Mouse (Mus musculus) kidney, adult 18-20 months (tissue): ENCODE measurements around the gene Aplp2.

Experiments
- DNase-seq: peaks from one replicate; pipeline ENCODE4 v3.0.0; 2021

Gene Aplp2

GRCm38 (mm10) chr9:31223475-31223874 is 11.9 kb upstream of the Aplp2 start:
- no peak for DNase-seq

GRCm38 (mm10) chr9:31221170-31221569 is 9.6 kb upstream of the Aplp2 start:
- DNase-seq = no peak

GRCm38 (mm10) chr9:31217631-31218380 is 6.2 kb upstream of the Aplp2 start:
- DNase-seq = no peak

- DNase-seq = peak; percentile 30
Measured at GRCm38 (mm10) chr9:31212500-31213008, 939 bp upstream of the Aplp2 start.

- peak; percentile 72 for DNase-seq
Measured at GRCm38 (mm10) chr9:31210749-31211689, 596 bp downstream of the Aplp2 start.

- DNase-seq = no peak
Measured at GRCm38 (mm10) chr9:31210163-31210562, 1.5 kb downstream of the Aplp2 start.

- no peak for DNase-seq
Measured at GRCm38 (mm10) chr9:31209502-31209901, 2.1 kb downstream of the Aplp2 start.

GRCm38 (mm10) chr9:31207732-31208131 is 3.9 kb downstream of the Aplp2 start:
- no peak for DNase-seq

GRCm38 (mm10) chr9:31204722-31205121 is 6.9 kb downstream of the Aplp2 start:
- DNase-seq = peak; percentile 25

- no peak for DNase-seq
Measured at GRCm38 (mm10) chr9:31203571-31204210, 7.9 kb downstream of the Aplp2 start.

- no peak for DNase-seq
Measured at GRCm38 (mm10) chr9:31203068-31203467, 8.5 kb downstream of the Aplp2 start.

GRCm38 (mm10) chr9:31198614-31199013 is 13.0 kb downstream of the Aplp2 start:
- DNase-seq = no peak

GRCm38 (mm10) chr9:31197782-31198181 is 13.8 kb downstream of the Aplp2 start:
- no peak for DNase-seq

- DNase-seq = no peak
Measured at GRCm38 (mm10) chr9:31196742-31197141, 14.9 kb downstream of the Aplp2 start.

GRCm38 (mm10) chr9:31195573-31195972 is 16.0 kb downstream of the Aplp2 start:
- DNase-seq = no peak

- DNase-seq = no peak
Measured at GRCm38 (mm10) chr9:31192378-31192777, 19.2 kb downstream of the Aplp2 start.

GRCm38 (mm10) chr9:31191543-31191942 is 20.1 kb downstream of the Aplp2 start:
- no peak for DNase-seq

- DNase-seq = no peak
Measured at GRCm38 (mm10) chr9:31189194-31189593, 22.4 kb downstream of the Aplp2 start.

- no peak for DNase-seq
Measured at GRCm38 (mm10) chr9:31184439-31184838, 27.2 kb downstream of the Aplp2 start.

- no peak for DNase-seq
Measured at GRCm38 (mm10) chr9:31183061-31183460, 28.6 kb downstream of the Aplp2 start.

- no peak for DNase-seq
Measured at GRCm38 (mm10) chr9:31181291-31182085, 30.1 kb downstream of the Aplp2 start.

- DNase-seq = no peak
Measured at GRCm38 (mm10) chr9:31177692-31178091, 33.9 kb downstream of the Aplp2 start.
